Mouse (Mus musculus): ENCODE measurements around the gene Rhag. TPM values are rescaled to one million over a fixed set of nuclear protein-coding genes. Genes with fewer than 3 reads are reported as not detected.

Rhag gene
- polyA plus RNA-seq (2014; fragmentation: Illumina TruSeq; extraction: RNeasy Lipid Tissue Mini Kit (QIAGEN cat#74804); ENCODE audit: low replicate concordance) = not detected

GRCm38 (mm10) chr17:40810934-40811333 is at the start of gene Rhag:
Gene Rhag (plus strand): TSS chr17:40811126.

DNA sequence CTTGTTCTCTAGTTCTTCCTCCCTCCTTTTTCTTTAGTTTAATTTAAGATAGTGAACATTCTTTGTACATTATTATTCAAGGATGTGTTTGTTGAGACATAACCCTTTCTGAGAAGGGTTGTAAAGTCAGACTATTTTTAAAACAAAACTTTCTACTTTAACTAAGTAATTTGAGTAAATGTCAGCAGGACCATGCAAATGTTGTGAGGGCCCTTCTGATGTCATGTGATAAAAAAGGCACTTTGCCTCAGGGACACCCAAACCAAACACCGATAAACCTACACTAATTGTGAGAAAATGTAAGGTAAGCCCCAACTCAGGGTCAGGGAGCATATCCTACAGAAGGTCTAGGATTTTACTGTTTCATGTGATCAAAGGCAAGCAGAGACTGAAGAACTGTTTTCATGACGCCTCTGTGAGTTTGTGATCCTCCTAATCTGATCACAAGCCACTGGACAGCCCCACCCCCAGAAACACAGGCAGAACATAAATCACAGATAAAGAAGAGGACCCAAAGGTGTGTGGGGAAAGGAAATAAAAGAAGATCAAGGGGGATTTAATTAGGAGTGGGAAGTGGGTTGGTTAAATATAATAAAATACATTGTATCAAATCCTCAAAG is 3.9 kb upstream of the Rhag start, which contains the start of gene Crisp2:
Crisp2 (minus strand) TSS at position 51 of the 620 bp plus-strand sequence.

DNA sequence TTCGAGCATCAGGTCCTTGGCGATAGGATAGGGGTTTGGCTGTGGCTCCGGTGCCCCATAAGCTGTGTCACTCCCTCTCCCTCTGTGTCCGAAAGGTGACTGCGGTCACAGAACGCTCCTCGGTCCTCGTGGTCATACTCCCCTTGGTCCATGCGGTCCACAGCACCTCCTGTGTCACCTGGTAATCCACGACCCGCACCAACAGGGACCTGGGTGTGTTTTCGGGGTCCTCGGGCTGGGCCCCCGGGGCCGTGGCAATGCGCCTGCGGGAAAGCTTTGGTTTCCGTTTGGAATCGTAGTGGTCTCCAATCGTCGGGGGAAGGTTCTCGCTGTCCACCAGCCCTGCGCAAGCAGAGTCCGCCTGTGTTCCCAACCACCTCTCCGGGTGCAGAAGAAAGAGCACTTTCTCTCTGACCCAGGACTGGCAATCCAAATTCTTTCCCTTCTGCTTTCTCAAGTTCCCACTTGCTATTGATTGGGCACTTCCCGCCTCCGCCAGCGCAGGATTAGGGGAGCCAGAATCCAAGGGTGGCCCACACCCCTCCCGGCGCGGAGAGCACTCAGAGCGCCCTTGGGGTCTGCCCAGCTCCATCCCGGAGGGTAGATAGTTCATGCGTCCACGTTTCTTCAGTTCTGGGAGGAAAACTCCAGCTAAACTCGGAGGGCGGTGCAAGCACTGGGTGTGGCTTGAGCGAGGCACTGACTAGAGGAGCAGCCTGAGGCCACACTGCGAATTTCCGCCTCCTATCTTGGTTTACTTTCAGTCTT is 69.2 kb downstream of the Rhag start, which contains the start of gene 9130008F23Rik:
9130008F23Rik (minus strand) TSS at position 636 of the 768 bp plus-strand sequence.

Other genes starting within 250 kb of the Rhag start
- not detected for gene Esp6, start 249.6 kb upstream of the Rhag start, polyA plus RNA-seq (2014; fragmentation: Illumina TruSeq; extraction: RNeasy Lipid Tissue Mini Kit (QIAGEN cat#74804); ENCODE audit: low replicate concordance)
- not detected for gene Esp4, start 212.5 kb upstream of the Rhag start, polyA plus RNA-seq (2014; fragmentation: Illumina TruSeq; extraction: RNeasy Lipid Tissue Mini Kit (QIAGEN cat#74804); ENCODE audit: low replicate concordance)
- gene Esp3, start 179.1 kb upstream of the Rhag start, polyA plus RNA-seq (2014; fragmentation: Illumina TruSeq; extraction: RNeasy Lipid Tissue Mini Kit (QIAGEN cat#74804); ENCODE audit: low replicate concordance) = not detected
- not detected for gene Esp1, start 84.0 kb upstream of the Rhag start, polyA plus RNA-seq (2014; fragmentation: Illumina TruSeq; extraction: RNeasy Lipid Tissue Mini Kit (QIAGEN cat#74804); ENCODE audit: low replicate concordance)
- 2.1 TPM for gene Crisp2, start 4.1 kb upstream of the Rhag start, polyA plus RNA-seq (2014; fragmentation: Illumina TruSeq; extraction: RNeasy Lipid Tissue Mini Kit (QIAGEN cat#74804); ENCODE audit: low replicate concordance)
- gene 9130008F23Rik, start 69.4 kb downstream of the Rhag start, polyA plus RNA-seq (2014; fragmentation: Illumina TruSeq; extraction: RNeasy Lipid Tissue Mini Kit (QIAGEN cat#74804); ENCODE audit: low replicate concordance) = 23.5 TPM
- gene Glyatl3, start 103.2 kb downstream of the Rhag start, polyA plus RNA-seq (2014; fragmentation: Illumina TruSeq; extraction: RNeasy Lipid Tissue Mini Kit (QIAGEN cat#74804); ENCODE audit: low replicate concordance) = not detected
- gene Mut, start 123.6 kb downstream of the Rhag start, polyA plus RNA-seq (2014; fragmentation: Illumina TruSeq; extraction: RNeasy Lipid Tissue Mini Kit (QIAGEN cat#74804); ENCODE audit: low replicate concordance) = 64.9 TPM
- 29.5 TPM for gene Cenpq, start 123.9 kb downstream of the Rhag start, polyA plus RNA-seq (2014; fragmentation: Illumina TruSeq; extraction: RNeasy Lipid Tissue Mini Kit (QIAGEN cat#74804); ENCODE audit: low replicate concordance)